ENCODE assay signal across 22 mouse cellular contexts in the genomic region with DNA sequence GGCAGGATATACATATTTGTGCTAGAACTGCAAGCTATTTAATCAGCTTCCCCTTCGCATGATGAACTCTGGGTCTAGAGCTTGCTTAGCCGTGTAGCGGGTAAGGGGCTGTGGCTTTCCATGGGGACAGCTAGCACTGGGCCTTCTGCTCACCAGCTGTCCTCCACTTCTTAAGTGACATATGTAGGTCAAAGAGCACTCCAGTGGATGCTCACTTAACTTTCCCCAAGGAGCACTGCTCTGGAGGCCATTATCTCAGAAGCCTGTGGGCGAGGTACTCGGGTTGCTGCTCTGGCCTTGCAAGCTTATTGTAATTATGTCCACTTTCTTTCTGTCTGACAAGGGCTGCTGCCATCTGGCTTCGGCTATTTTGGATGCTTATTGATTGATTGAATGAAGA. TPM values are rescaled to one million over a fixed set of nuclear protein-coding genes. Genes with fewer than 3 reads are reported as not detected.
DNase-seq lines count a peak whose midpoint lies in the region; ATAC-seq and TF ChIP-seq lines count a peak whose summit lies in the region.
"Had no signal": no experiment of that assay in that cellular context is flagged by ENCODE, and none has a peak within 500 bp of the region (broad histone marks: within the 10 kb centered on the region; RNA-seq: fewer than 3 reads in every experiment).

No protein-coding gene starts in this region.

- no peak for ATAC-seq in neural tube, embryonic 12.5 days (ENCODE audit: low FRiP score, low read depth)
- ATAC-seq in embryonic facial prominence, embryonic 14.5 days (ENCODE audit: low read depth), result peak; percentile 37; the same call in 1 of the 2 replicates
- no peak for ATAC-seq in liver, postnatal 0 days
- ATAC-seq: CD4-positive, CD25-positive, alpha-beta regulatory T cell, adult 4 months; forebrain, embryonic 16.5 days; intestine, embryonic 15.5 days had no signal

- no peaks in the 10 kb centered on the region for H3K27me3 ChIP-seq in neural tube, embryonic 12.5 days (replicated peaks)
- H3K27me3 ChIP-seq in embryonic facial prominence, embryonic 14.5 days (replicated peaks; ENCODE audit: control insufficient read depth, insufficient read depth, low read length), result no peaks in the 10 kb centered on the region
- H3K27me3 ChIP-seq in liver, postnatal 0 days (ENCODE audit: insufficient read depth, low read length), result no peaks in the 10 kb centered on the region
- H3K27me3 ChIP-seq: forebrain, embryonic 12.5 days; hindbrain, embryonic 12.5 days; intestine, embryonic 15.5 days had no signal

- no peaks in the 10 kb centered on the region for H3K9me3 ChIP-seq in neural tube, embryonic 12.5 days
- no peaks in the 10 kb centered on the region for H3K9me3 ChIP-seq in embryonic facial prominence, embryonic 14.5 days (ENCODE audit: control insufficient read depth, low read length)
- H3K9me3 ChIP-seq in liver, postnatal 0 days (ENCODE audit: low read length), result no peaks in the 10 kb centered on the region
- H3K9me3 ChIP-seq: forebrain, embryonic 12.5 days; G1E; hindbrain, embryonic 12.5 days; intestine, embryonic 15.5 days had no signal

- no peaks in the 10 kb centered on the region for H3K4me1 ChIP-seq in neural tube, embryonic 12.5 days
- H3K4me1 ChIP-seq in embryonic facial prominence, embryonic 14.5 days (ENCODE audit: control insufficient read depth, insufficient read depth, low read length), result no peaks in the 10 kb centered on the region
- H3K4me1 ChIP-seq in liver, postnatal 0 days (ENCODE audit: insufficient read depth), result no peaks in the 10 kb centered on the region
- H3K4me1 ChIP-seq: hindbrain, embryonic 12.5 days; intestine, embryonic 15.5 days had no signal

- H3K4me3 ChIP-seq in neural tube, embryonic 12.5 days, result no peak overlapping the region
- H3K4me3 ChIP-seq in embryonic facial prominence, embryonic 14.5 days (ENCODE audit: low read depth, low read length), result no peak overlapping the region
- H3K4me3 ChIP-seq in liver, postnatal 0 days (ENCODE audit: low read depth, low read length), result no peak overlapping the region
- H3K4me3 ChIP-seq: forebrain, embryonic 12.5 days; heart, adult 2 months; hindbrain, embryonic 12.5 days; intestine, embryonic 15.5 days had no signal

- TF ChIP-seq CTCF in liver, postnatal 0 days (IDR thresholded peaks at IDR 0.05; ENCODE audit: low read depth), result no peak

- DNase-seq in embryo, embryonic 10 days (ENCODE audit: low spot score), result peak; percentile 37
- no peak for DNase-seq in embryo, embryonic 9.5 days (ENCODE audit: extremely low spot score)
- DNase-seq in neural tube, embryonic 10.5 days (ENCODE audit: extremely low spot score, low spot score), result no peak
- DNase-seq in embryonic facial prominence, embryonic 14.5 days (ENCODE audit: low spot score), result peak; percentile 32
- DNase-seq in liver, postnatal 0 days, result no peak
- DNase-seq in lung, postnatal 4 days, result no peak
- DNase-seq in adipocyte (ENCODE audit: low spot score), result no peak
- DNase-seq: adrenal gland, postnatal 14 days; B cell, adult 2 months; cerebellum, adult 11-12 months; cerebellum, adult 9-10 months; cerebellum, postnatal 25 days; gastrocnemius, postnatal 10 days; heart, adult 2 months had no signal

- TF ChIP-seq EP300 in liver, postnatal 0 days (IDR thresholded peaks at IDR 0.05; ENCODE audit: low read depth), result no peak

- H3K4me2 ChIP-seq in neural tube, embryonic 12.5 days (replicated peaks), result no peak overlapping the region
- H3K4me2 ChIP-seq in embryonic facial prominence, embryonic 14.5 days (ENCODE audit: low read depth, low read length), result no peak overlapping the region
- H3K4me2 ChIP-seq in liver, postnatal 0 days (ENCODE audit: low read depth, low read length), result no peak overlapping the region
- H3K4me2 ChIP-seq: forebrain, embryonic 12.5 days; heart, embryonic 11.5 days; hindbrain, embryonic 12.5 days; intestine, embryonic 15.5 days had no signal

- 70% methylated on average over 6 of the region's 6 CpGs for WGBS in neural tube, embryonic 12.5 days
- WGBS in embryonic facial prominence, embryonic 14.5 days, result 54% methylated on average over 6 of the region's 6 CpGs
- 84% methylated on average over 6 of the region's 6 CpGs for WGBS in liver, postnatal 0 days (ENCODE audit: insufficient replicate concordance)

- H3K9ac ChIP-seq in neural tube, embryonic 12.5 days, result no peak overlapping the region
- H3K9ac ChIP-seq in embryonic facial prominence, embryonic 14.5 days (ENCODE audit: low read depth, low read length), result no peak overlapping the region
- H3K9ac ChIP-seq in liver, postnatal 0 days (replicated peaks), result no peak overlapping the region
- H3K9ac ChIP-seq: forebrain, embryonic 12.5 days; hindbrain, embryonic 12.5 days; intestine, embryonic 15.5 days had no signal

- H3K27ac ChIP-seq in neural tube, embryonic 12.5 days, result 0 out of 2 replicates have a peak overlapping the region, but pooled peaks have one; percentile 2
- no peak overlapping the region for H3K27ac ChIP-seq in embryonic facial prominence, embryonic 14.5 days (replicated peaks; ENCODE audit: low read depth, low read length)
- no peak overlapping the region for H3K27ac ChIP-seq in liver, postnatal 0 days (ENCODE audit: low read depth)
- H3K27ac ChIP-seq: forebrain, embryonic 12.5 days; heart, adult 2 months; hindbrain, embryonic 12.5 days; intestine, embryonic 15.5 days had no signal

- no peaks in the 10 kb centered on the region for H3K36me3 ChIP-seq in neural tube, embryonic 12.5 days
- H3K36me3 ChIP-seq in embryonic facial prominence, embryonic 14.5 days (ENCODE audit: control insufficient read depth, insufficient read depth, low read length), result no peaks in the 10 kb centered on the region
- H3K36me3 ChIP-seq in liver, postnatal 0 days (replicated peaks; ENCODE audit: insufficient read depth, low read length), result no peaks in the 10 kb centered on the region
- H3K36me3 ChIP-seq: forebrain, embryonic 12.5 days; G1E; hindbrain, embryonic 12.5 days; intestine, embryonic 15.5 days had no signal

RNA-seq across cellular contexts. Expression of a gene that starts 16.2 kb away (rescaled TPM):
- 45.0 and 45.6 TPM in 2 replicates for polyA plus RNA-seq in neural tube, embryonic 12.5 days (2016; fragmentation: Nextera tagmentation; extraction: Ambion mirVana)
- 21.8 and 28.7 TPM in 2 replicates for polyA plus RNA-seq in embryonic facial prominence, embryonic 14.5 days (2014; fragmentation: Nextera tagmentation; extraction: Ambion mirVana)
- 4.1 and 4.9 TPM in 2 replicates for polyA plus RNA-seq in liver, postnatal 0 days (2015; fragmentation: Nextera tagmentation; extraction: Ambion mirVana)

Comparison
In these comparisons a context has a peak if more than half of its experiments do, and no peak if none do; other contexts are left out.
1. DNase-seq: peak in embryo, embryonic 10 days (single experiment) and embryonic facial prominence, embryonic 14.5 days (single experiment); none in embryo, embryonic 9.5 days (single experiment), neural tube, embryonic 10.5 days (single experiment), liver, postnatal 0 days (single experiment), lung, postnatal 4 days (0 of 2) and adipocyte (single experiment).